Mouse (Mus musculus) lung, embryonic 15.5 days (tissue): ENCODE data around the gene Swap70. TPM values are rescaled to one million over a fixed set of nuclear protein-coding genes. Genes with fewer than 3 reads are reported as not detected.
A peak's percentile ranks its signal among the peaks of the same experiment; 100 is the strongest.
"Not testable (repeated sequence)": the region's sequence is repeated elsewhere in the genome, so short reads cannot be mapped to it uniquely, and the experiment has no call there.

Experiments used
- ATAC-seq: fragments of 200-750 bp; cut with Nextera tagmentation; 2 replicates; pipeline ENCODE4 v1.8.0; 2017; ENCODE audit warnings: moderate number of reproducible peaks, borderline replicate concordance; ENCODE audit not compliant: low FRiP score, low TSS enrichment; ENCODE audit errors: extremely low read depth
- H3K27ac ChIP-seq: fragments of 300-500 bp; sonication (generic); 2 replicates; pipeline ENCODE4 v1.5.1; 2015; ENCODE audit warnings: moderate library complexity, mild to moderate bottlenecking, inconsistent platforms
- H3K27me3 ChIP-seq: fragments of 300-500 bp; sonication (generic); 2 replicates; pipeline ENCODE4 v1.6.1; 2015; ENCODE audit warnings: inconsistent platforms
- H3K36me3 ChIP-seq: fragments of 300-500 bp; sonication (generic); 2 replicates; pipeline ENCODE4 v1.6.1; 2015; ENCODE audit warnings: inconsistent platforms
- H3K4me1 ChIP-seq: fragments of 300-500 bp; sonication (generic); 2 replicates; pipeline ENCODE4 v1.6.1; 2015; ENCODE audit warnings: inconsistent platforms
- H3K4me2 ChIP-seq: fragments of 300-500 bp; sonication (generic); 2 replicates; pipeline ENCODE4 v1.6.1; 2015; ENCODE audit warnings: inconsistent platforms, mild to moderate bottlenecking, moderate library complexity
- H3K4me3 ChIP-seq: fragments of 300-500 bp; sonication (generic); 2 replicates; pipeline ENCODE4 v1.5.1; 2015; ENCODE audit warnings: mild to moderate bottlenecking, inconsistent platforms
- H3K9ac ChIP-seq: fragments of 300-500 bp; sonication (generic); 2 replicates; pipeline ENCODE4 v1.6.1; 2015; ENCODE audit warnings: inconsistent platforms
- H3K9me3 ChIP-seq: fragments of 300-500 bp; sonication (generic); 2 replicates; pipeline ENCODE4 v1.6.1; 2016; ENCODE audit warnings: inconsistent platforms
- WGBS: fragments of 180-500 bp; shearing (Covaris S2); methylation state at CpG from one replicate; pipeline ENCODE4 v1.1.7; 2015; 5-methylcytosine and 5-hydroxymethylcytosine counted together
- polyA plus RNA-seq: library from polyadenylated mRNA; unstranded; fragments of >200 nt; fragmentation: Nextera tagmentation; extraction: Ambion mirVana; gene quantifications from 2 replicates; pipeline ENCODE4 v1.2.1, GENCODE M21; 2015

Gene Swap70
- polyA plus RNA-seq, 1 experiment from 2014 or later = 36.1 TPM

- ATAC-seq = no peak
These were observed 10.5 kb upstream of the Swap70 start for GRCm38 (mm10) chr7:110211025-110211424.

GRCm38 (mm10) chr7:110214882-110215281 is 6.6 kb upstream of the Swap70 start:
- Histone ChIP-seq H3K4me3 (no peak overlapping the region), H3K4me2 (no peak overlapping the region), H3K4me1 (no peaks in the 10 kb centered on the region), H3K27ac (no peak overlapping the region), H3K9me3 (no peaks in the 10 kb centered on the region), H3K27me3 (no peaks in the 10 kb centered on the region), H3K9ac (no peak overlapping the region), H3K36me3 (no peaks in the 10 kb centered on the region)
- ATAC-seq = no peak
- whole genome bisulfite sequencing = 46% methylated on average over 3 of the region's 3 CpGs

More at GRCm38 (mm10) chr7:110211025-110211424, 10.5 kb upstream of the Swap70 start:
- 65% methylated on average over 3 of the region's 3 CpGs for WGBS
- Histone ChIP-seq H3K36me3 (no peaks in the 10 kb centered on the region), H3K4me2 (no peak overlapping the region), H3K27me3 (no peaks in the 10 kb centered on the region), H3K9ac (no peak overlapping the region), H3K4me3 (no peak overlapping the region), H3K9me3 (no peaks in the 10 kb centered on the region), H3K27ac (no peak overlapping the region), H3K4me1 (no peaks in the 10 kb centered on the region)

GRCm38 (mm10) chr7:110221051-110221585 is 393 bp upstream of the Swap70 start:
- H3K27me3 ChIP-seq = no peaks in the 10 kb centered on the region
- WGBS = 17% methylated on average over 8 of the region's 8 CpGs
- H3K27ac ChIP-seq = peak overlapping the region; percentile 94
- peaks cover 16% of the 10 kb centered on the region; the same call in 1 of the 2 replicates for H3K4me1 ChIP-seq
- H3K4me2 ChIP-seq = peak overlapping the region; percentile 76
- peak; percentile 47 for ATAC-seq
- H3K9ac ChIP-seq = peak overlapping the region; percentile 84
- H3K36me3 ChIP-seq = peaks cover 7% of the 10 kb centered on the region
- H3K9me3 ChIP-seq = no peaks in the 10 kb centered on the region
- H3K4me3 ChIP-seq = peak overlapping the region; percentile 89

- Histone ChIP-seq H3K27ac (no peak overlapping the region; the same call in 1 of the 2 replicates), H3K9ac (peak overlapping the region; percentile 84), H3K4me1 (peaks cover 16% of the 10 kb centered on the region; the same call in 1 of the 2 replicates), H3K36me3 (peaks cover 11% of the 10 kb centered on the region), H3K4me3 (peak overlapping the region; percentile 89), H3K27me3 (no peaks in the 10 kb centered on the region), H3K9me3 (no peaks in the 10 kb centered on the region), H3K4me2 (peak overlapping the region; percentile 76)
- no peak for ATAC-seq
- 11% methylated on average over 12 of the region's 12 CpGs for WGBS
These were observed 1.2 kb downstream of the Swap70 start for GRCm38 (mm10) chr7:110222583-110223182.

GRCm38 (mm10) chr7:110223727-110224510 is 2.4 kb downstream of the Swap70 start:
- no peak for ATAC-seq
- Histone ChIP-seq H3K4me3 (no peak overlapping the region), H3K4me2 (no peak overlapping the region), H3K9ac (no peak overlapping the region), H3K9me3 (no peaks in the 10 kb centered on the region), H3K4me1 (peaks cover 16% of the 10 kb centered on the region; the same call in 1 of the 2 replicates), H3K27me3 (no peaks in the 10 kb centered on the region), H3K36me3 (peaks cover 11% of the 10 kb centered on the region), H3K27ac (no peak overlapping the region)
- 63% methylated on average over 2 of the region's 2 CpGs for WGBS

GRCm38 (mm10) chr7:110226484-110226883 is 5.0 kb downstream of the Swap70 start:
- WGBS = 88% methylated on average over 5 of the region's 5 CpGs
- H3K4me2 ChIP-seq = no peak overlapping the region
- H3K9me3 ChIP-seq = no peaks in the 10 kb centered on the region
- H3K4me3 ChIP-seq = no peak overlapping the region
- H3K9ac ChIP-seq = no peak overlapping the region
- H3K27ac ChIP-seq = no peak overlapping the region
- ATAC-seq = no peak
- peaks cover 11% of the 10 kb centered on the region for H3K36me3 ChIP-seq
- peaks cover 10% of the 10 kb centered on the region; the same call in 1 of the 2 replicates for H3K4me1 ChIP-seq
- H3K27me3 ChIP-seq = no peaks in the 10 kb centered on the region

- H3K4me2 ChIP-seq = no peak overlapping the region
- H3K27me3 ChIP-seq = no peaks in the 10 kb centered on the region
- no peaks in the 10 kb centered on the region for H3K9me3 ChIP-seq
- ATAC-seq = no peak
- H3K36me3 ChIP-seq = peaks cover 11% of the 10 kb centered on the region
- H3K4me3 ChIP-seq = no peak overlapping the region
- no peak overlapping the region for H3K9ac ChIP-seq
- H3K27ac ChIP-seq = no peak overlapping the region
- H3K4me1 ChIP-seq = no peaks in the 10 kb centered on the region; the same call in 1 of the 2 replicates
- 79% methylated on average over 6 of the region's 6 CpGs for WGBS
These were observed 8.5 kb downstream of the Swap70 start for GRCm38 (mm10) chr7:110229967-110230366.

- not testable (repeated sequence) for ATAC-seq, H3K9me3 ChIP-seq, H3K36me3 ChIP-seq, H3K27ac ChIP-seq, H3K4me3 ChIP-seq, H3K4me1 ChIP-seq, H3K4me2 ChIP-seq, H3K27me3 ChIP-seq, H3K9ac ChIP-seq
- 92% methylated on average over 10 of the region's 10 CpGs for WGBS
These were observed 9.6 kb downstream of the Swap70 start for GRCm38 (mm10) chr7:110231127-110231526.

- Histone ChIP-seq H3K27ac (no peak overlapping the region), H3K27me3 (no peaks in the 10 kb centered on the region), H3K4me3 (no peak overlapping the region), H3K9ac (no peak overlapping the region), H3K4me1 (peaks cover 18% of the 10 kb centered on the region), H3K9me3 (no peaks in the 10 kb centered on the region), H3K4me2 (no peak overlapping the region), H3K36me3 (no peaks in the 10 kb centered on the region)
- WGBS = 78% methylated on average over 4 of the region's 4 CpGs
- no peak for ATAC-seq
These were observed 14.6 kb downstream of the Swap70 start for GRCm38 (mm10) chr7:110236085-110236484.

- Histone ChIP-seq H3K36me3 (no peaks in the 10 kb centered on the region), H3K4me2 (peak overlapping the region; percentile 21), H3K9ac (peak overlapping the region; percentile 6; the same call in 1 of the 2 replicates), H3K4me1 (peaks cover 18% of the 10 kb centered on the region), H3K27ac (peak overlapping the region; percentile 80), H3K27me3 (no peaks in the 10 kb centered on the region), H3K4me3 (no peak overlapping the region), H3K9me3 (no peaks in the 10 kb centered on the region)
- peak; percentile 59; the same call in 1 of the 2 replicates for ATAC-seq
- 15% methylated on average over 3 of the region's 3 CpGs for WGBS
These were observed 15.9 kb downstream of the Swap70 start for GRCm38 (mm10) chr7:110237451-110237836.

GRCm38 (mm10) chr7:110237837-110238451 is 16.4 kb downstream of the Swap70 start:
- Histone ChIP-seq H3K4me2 (peak overlapping the region; percentile 21), H3K4me1 (peaks cover 18% of the 10 kb centered on the region), H3K9me3 (no peaks in the 10 kb centered on the region), H3K4me3 (no peak overlapping the region), H3K9ac (peak overlapping the region; percentile 6; the same call in 1 of the 2 replicates), H3K27me3 (no peaks in the 10 kb centered on the region), H3K27ac (peak overlapping the region; percentile 80), H3K36me3 (no peaks in the 10 kb centered on the region)
- WGBS = 46% methylated on average over 2 of the region's 2 CpGs
- peak; percentile 64; the same call in 1 of the 2 replicates for ATAC-seq
